Mouse (Mus musculus): ENCODE data around the gene Capn2. TPM values are rescaled to one million over a fixed set of nuclear protein-coding genes. Genes with fewer than 3 reads are reported as not detected.

Capn2 gene
- total RNA-seq, 2 experiments from 2014 or later = 59.4 to 62.3 TPM

DNA sequence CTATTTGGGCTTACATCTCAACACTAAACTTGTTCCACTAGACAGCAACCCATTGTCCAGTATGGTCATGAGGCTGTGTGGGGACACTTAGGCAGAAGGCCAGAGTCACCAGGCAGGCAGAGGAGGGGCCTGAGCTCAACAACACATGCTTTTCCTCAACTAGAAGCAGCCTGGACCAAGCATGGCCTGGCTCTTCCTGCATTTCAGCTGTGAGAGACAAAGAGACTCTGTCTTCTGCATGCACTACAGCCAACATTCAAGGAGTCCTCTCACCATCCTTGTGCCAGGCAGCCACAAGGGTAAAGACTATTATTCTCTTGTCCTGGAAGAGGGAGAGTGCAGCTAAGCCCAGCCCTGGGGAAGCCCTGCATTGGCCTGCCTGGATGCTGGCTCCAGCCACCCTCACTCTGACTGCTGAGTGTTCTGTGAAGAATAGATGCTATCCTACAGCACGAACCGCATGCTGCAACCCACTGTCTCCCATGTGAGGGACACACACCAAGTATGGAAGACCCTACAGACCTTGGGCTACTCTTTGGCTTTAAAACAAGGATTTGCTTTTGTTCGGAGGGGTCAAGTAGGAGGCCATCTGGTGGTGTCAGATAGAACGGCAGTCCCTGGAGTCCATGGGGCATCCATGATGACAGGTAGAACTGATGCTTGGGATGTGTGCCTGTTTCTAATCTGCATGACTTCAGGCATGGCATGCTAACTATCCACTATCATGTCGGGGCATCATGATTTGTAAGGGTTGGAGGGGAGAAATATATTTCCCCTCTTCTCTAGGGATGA is 42.2 kb downstream of the Capn2 start:
- no peak for DNase-seq (ENCODE audit: extremely low spot score in 1 of 2, low spot score in 1 of 2)

- no peak for DNase-seq (ENCODE audit: extremely low spot score in 1 of 2, low spot score in 1 of 2)
Measured at GRCm38 (mm10) chr1:182465978-182466377, 51.4 kb downstream of the Capn2 start.

DNA sequence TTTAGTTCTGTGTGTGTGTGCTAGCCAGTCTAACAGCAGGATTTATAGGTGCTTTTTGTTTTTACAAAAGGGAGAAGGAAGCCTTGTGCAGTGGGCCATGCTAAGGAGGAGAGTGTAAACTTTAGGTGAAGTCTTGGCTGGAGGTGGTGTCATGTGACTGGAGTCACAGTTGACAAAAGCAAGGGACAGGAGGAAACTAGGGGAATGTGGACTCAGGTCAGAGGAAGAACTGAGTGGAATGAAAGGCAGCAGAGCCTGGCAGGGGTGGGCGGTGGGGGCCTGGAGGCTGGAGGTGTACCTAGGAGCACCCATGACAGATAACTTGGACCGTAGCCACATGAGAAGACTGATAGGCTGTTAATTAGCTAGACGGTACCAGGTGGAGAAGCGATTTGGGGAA is 52.1 kb downstream of the Capn2 start:
- DNase-seq (ENCODE audit: extremely low spot score in 1 of 2, low spot score in 1 of 2) = no peak

DNA sequence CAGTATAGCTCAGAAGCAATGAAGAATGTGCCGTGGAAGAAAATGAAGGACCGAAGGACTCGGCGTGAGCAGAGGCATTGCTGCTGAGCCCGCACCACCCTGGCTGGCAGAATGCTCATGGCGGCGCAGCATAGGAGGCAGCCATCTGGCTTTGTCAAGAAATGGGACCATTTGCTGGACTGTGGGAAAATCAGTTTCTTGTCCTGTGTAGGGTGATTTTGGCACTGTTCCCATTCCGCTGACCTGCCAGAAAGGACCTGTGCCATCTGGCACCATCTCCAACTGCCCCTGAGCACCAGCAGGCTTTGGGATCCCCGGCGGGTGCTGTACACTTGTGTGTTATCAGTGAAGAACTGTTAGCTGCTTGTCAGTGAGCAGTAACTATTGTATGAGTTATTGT is 55.6 kb downstream of the Capn2 start:
- DNase-seq (ENCODE audit: extremely low spot score in 1 of 2, low spot score in 1 of 2) = no peak

DNA sequence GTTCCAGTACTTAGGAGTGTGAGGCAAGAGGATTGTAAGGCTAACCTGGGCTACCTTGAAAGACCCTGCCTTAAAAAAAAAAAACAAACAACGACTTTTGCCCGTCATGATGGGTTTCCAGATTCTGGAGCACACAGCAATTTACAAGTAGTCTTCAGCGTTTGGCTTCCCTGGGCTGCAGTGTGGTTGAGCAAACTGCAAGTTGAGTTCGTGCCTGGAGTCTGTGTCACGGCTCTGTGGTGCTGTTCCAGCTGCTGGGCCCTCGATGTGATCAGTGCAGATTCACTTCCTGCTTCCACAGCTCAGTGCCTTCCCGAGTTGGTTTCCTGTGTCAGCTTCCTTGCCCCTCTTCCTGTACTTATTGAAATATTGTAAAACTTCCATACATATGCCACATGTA is 56.1 kb downstream of the Capn2 start:
- DNase-seq (ENCODE audit: extremely low spot score in 1 of 2, low spot score in 1 of 2) = no peak

GRCm38 (mm10) chr1:182460291-182461244 is 56.8 kb downstream of the Capn2 start:
- DNase-seq (ENCODE audit: extremely low spot score in 1 of 2, low spot score in 1 of 2) = no peak

DNA sequence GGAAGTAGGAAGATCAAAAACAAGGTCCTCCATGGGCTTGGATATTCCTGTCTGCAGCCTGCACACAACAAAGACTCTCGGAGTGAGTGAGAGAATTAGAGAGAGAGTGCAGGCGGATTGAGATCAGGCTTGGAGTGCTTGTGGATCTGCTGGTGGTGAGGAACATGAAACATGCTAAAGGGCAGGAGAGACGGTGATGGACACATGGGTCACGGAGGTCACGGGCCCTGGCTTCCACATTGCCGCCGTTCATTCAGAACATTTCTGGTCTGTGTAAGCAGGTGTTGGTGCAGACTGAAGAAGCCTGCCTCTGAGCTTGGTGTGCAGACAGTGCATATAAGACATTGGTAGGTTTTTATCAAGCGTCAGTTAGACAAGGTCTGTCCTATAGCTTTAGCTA is 58.0 kb downstream of the Capn2 start:
- DNase-seq (ENCODE audit: extremely low spot score in 1 of 2, low spot score in 1 of 2) = no peak

GRCm38 (mm10) chr1:182458556-182458955 is 58.9 kb downstream of the Capn2 start:
- DNase-seq (ENCODE audit: extremely low spot score in 1 of 2, low spot score in 1 of 2) = no peak

- DNase-seq (ENCODE audit: extremely low spot score in 1 of 2, low spot score in 1 of 2) = no peak
Measured at GRCm38 (mm10) chr1:182455080-182455479, 62.3 kb downstream of the Capn2 start.

- DNase-seq (ENCODE audit: extremely low spot score in 1 of 2, low spot score in 1 of 2) = no peak
Measured at GRCm38 (mm10) chr1:182452473-182452872, 64.9 kb downstream of the Capn2 start.

GRCm38 (mm10) chr1:182448276-182449035 is 69.0 kb downstream of the Capn2 start:
- DNase-seq (ENCODE audit: extremely low spot score in 1 of 2, low spot score in 1 of 2) = no peak

GRCm38 (mm10) chr1:182444116-182444515 is 73.3 kb downstream of the Capn2 start:
- no peak for DNase-seq (ENCODE audit: extremely low spot score in 1 of 2, low spot score in 1 of 2)

DNA sequence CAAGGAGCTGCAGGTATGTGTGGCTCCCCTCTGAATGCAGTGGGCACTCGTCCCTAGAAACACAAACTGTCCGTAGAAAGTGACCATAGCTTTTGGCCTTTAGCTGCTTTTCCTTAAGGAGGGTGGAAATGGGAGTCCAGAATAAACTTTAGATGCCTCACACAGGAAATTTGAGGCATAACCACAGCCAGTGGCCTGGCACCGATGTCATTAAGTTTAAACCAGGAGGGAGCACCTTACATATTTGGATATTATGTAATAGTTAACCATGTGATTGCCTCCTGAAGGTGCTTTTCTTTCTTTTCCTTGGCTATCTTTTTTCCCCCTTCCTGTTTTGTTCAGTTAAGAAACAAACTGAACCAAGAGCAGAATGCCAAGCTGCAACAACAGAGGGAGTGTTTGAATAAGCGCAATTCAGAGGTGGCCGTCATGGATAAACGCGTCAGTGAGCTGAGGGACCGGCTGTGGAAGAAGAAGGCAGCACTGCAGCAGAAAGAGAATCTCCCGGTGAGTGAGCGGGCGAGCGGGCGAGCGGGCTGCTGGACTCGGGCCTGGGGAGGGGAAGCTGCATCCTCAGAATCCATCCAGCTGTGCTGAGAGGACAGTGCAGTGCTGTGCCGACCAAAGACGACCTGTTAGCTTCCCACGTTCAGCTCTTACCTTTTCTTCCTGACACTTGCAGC is 75.5 kb downstream of the Capn2 start:
- DNase-seq (ENCODE audit: extremely low spot score in 1 of 2, low spot score in 1 of 2) = no peak

DNA sequence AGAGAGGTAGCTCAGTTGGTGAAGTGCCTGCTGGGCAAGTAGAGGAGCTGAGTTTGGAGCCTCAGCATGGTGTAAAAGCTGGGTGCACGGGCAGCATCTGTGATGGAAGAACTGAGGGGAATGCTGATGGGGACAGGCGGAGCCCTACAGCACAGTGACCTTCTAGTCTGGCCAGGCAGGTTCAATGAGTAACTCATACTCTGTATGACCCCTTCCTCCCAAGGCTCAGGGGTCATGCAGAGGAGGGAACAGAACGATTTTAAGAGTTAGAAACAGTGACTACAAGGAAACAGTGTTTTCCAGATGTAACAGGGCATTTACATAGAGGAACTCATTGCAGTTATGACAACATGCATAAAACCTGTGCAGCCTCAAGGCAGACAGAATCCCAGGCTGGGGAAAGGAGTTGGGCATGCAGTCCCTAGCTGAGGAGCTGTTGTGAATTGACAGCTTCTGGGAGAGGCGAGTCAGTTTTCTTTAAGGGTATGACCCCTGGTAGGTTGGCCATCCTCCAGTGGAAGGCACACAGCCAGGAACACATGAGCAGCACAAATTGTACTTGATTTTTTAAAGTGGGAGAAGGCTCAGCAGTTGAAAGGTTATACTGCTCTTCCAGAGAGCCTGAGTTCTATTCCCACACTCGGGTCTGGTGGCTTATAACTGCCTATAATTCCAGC is 77.7 kb downstream of the Capn2 start:
- DNase-seq (ENCODE audit: extremely low spot score in 1 of 2, low spot score in 1 of 2) = peak in 1 of 2 experiments; percentile 47

- DNase-seq (ENCODE audit: extremely low spot score in 1 of 2, low spot score in 1 of 2) = no peak
Measured at GRCm38 (mm10) chr1:182436746-182437145, 80.7 kb downstream of the Capn2 start.

DNA sequence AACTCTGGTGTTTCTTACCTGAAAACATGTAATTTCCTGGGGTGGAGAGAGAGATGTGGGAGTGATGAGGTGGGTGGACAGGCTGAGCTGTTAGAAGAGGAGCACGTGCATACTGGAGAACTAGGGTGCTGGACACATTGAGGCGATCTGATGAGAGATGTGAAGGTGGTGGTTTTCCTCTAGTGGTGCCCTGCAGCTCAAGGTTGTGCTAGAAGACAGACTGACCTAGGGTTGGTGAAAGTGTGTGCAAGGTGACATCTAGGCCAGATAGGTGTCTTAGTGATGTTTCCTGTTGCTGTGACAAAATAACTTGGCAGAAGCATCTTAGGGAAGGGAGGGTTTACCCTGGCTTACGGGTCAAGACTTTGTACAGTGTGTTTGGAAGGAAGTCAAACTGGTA is 85.3 kb downstream of the Capn2 start:
- no peak for DNase-seq (ENCODE audit: extremely low spot score in 1 of 2, low spot score in 1 of 2)

- DNase-seq (ENCODE audit: extremely low spot score in 1 of 2, low spot score in 1 of 2) = no peak
Measured at GRCm38 (mm10) chr1:182430676-182431075, 86.7 kb downstream of the Capn2 start.

GRCm38 (mm10) chr1:182429826-182430225 is 87.6 kb downstream of the Capn2 start:
- DNase-seq (ENCODE audit: extremely low spot score in 1 of 2, low spot score in 1 of 2) = no peak

DNA sequence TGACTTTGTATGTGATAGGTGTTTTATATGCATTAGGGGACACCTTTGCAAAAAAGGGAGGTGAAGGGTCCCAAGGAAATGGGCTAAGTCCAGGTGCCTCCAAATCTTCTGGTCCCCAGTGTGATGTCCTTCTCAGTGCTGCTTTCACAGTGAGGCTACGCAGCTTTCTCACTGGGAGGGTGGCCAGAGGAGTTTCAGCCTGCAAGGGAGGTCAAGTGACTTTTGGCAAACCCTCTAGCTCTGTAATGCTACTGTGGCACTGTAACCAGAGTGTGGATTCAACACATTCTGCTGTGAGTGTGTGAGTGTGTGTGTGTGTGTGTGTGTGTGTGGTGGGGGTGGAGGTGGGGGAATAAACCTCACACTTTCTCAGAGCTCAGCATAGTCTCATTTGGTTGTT is 90.0 kb downstream of the Capn2 start:
- DNase-seq (ENCODE audit: extremely low spot score in 1 of 2, low spot score in 1 of 2) = no peak

GRCm38 (mm10) chr1:182426444-182426843 is 91.0 kb downstream of the Capn2 start:
- no peak for DNase-seq (ENCODE audit: extremely low spot score in 1 of 2, low spot score in 1 of 2)
